Mouse (Mus musculus): ENCODE results near the gene Cmtm5.

DNA sequence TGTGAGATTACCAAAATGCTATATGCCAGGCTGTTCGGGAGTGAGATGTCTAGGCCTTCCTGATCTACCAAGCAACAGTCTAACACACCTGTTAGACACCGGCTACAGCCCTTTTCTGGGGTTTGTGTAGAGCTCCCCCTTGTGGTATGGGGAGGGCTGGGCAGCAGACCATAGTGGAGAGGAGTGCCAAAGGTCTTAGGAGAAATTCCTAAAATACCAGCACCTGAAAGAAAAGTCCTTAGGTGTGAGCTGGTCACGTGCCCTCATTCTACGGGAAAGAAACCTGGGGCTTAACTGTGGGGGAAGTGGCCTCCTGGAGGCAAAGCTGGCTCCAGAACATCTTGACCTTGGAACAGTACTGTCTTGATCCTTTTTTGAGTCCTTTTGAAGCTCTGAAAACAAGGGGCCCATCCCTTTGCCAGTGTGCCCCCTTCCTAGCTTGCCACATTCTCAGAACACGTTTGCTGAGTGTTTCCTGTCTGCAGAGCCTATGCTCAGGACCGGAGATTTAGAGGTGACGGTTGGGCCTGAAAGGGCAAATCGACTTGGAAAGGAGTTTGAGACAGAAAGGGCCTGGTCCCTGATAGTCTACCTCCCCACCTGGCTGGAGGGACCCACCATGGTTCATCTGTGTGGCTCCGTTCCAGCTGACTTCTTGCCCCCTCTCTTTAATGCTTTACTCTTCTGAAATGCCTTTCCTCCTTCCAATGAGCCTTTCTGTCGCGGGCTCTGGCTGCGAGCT is 3.5 kb downstream of the Cmtm5 start:
- TF ChIP-seq CTCF (conservative IDR thresholded peaks at IDR 0.05 in 1 of 2, IDR thresholded peaks at IDR 0.05 in 1 of 2; ENCODE audit: low read depth in 2 of 2, low read length in 2 of 2) = peak; percentile 88 to 94
- no peak for TF ChIP-seq POLR2A (IDR thresholded peaks at IDR 0.05; ENCODE audit: low read depth, low read length)
- TF ChIP-seq KAT2A (IDR thresholded peaks at IDR 0.05; ENCODE audit: insufficient replicate concordance, low read length) = no peak
- TF ChIP-seq GABPA (IDR thresholded peaks at IDR 0.05; ENCODE audit: insufficient replicate concordance, low read depth, low read length) = no peak
